Mouse (Mus musculus) CH12.LX (cell line): ENCODE results near the gene Siglec1. TPM values are rescaled to one million over a fixed set of nuclear protein-coding genes. Genes with fewer than 3 reads are reported as not detected.
"Not testable (repeated sequence)": the region's sequence is repeated elsewhere in the genome, so short reads cannot be mapped to it uniquely, and the experiment has no call there.

ENCODE experiments used
- DNase-seq: peaks from one replicate; pipeline ENCODE4 v3.0.0-alpha.2; 2013; ENCODE audit errors: extremely low read depth
- H3K27ac ChIP-seq: 2 replicates; pipeline ENCODE4 v1.5.1; 2012; ENCODE audit warnings: low read depth, mild to moderate bottlenecking, control low read depth, moderate library complexity; ENCODE audit not compliant: insufficient read depth
- H3K27me3 ChIP-seq: replicated peaks from 2 replicates; pipeline ENCODE3; 2012; ENCODE audit warnings: inconsistent platforms
- H3K36me3 ChIP-seq, 2 experiments: replicated peaks in 1 of 2; 2 replicates each; pipeline versions ENCODE3 to v1.6.1; 2012; ENCODE audit warnings: inconsistent platforms in 1 of 2, low read length in 1 of 2, mild to moderate bottlenecking in 1 of 2, mixed read lengths in 1 of 2, moderate library complexity in 1 of 2; ENCODE audit not compliant: control insufficient read depth in 1 of 2, insufficient read depth in 1 of 2
- H3K4me1 ChIP-seq, 2 experiments: 2 replicates each; pipeline ENCODE4 v1.6.1; 2012; ENCODE audit warnings: inconsistent platforms in 1 of 2, moderate library complexity in 1 of 2; ENCODE audit not compliant: insufficient read depth in 2 of 2, control insufficient read depth in 1 of 2
- H3K4me2 ChIP-seq: 2 replicates; pipeline ENCODE4 v1.6.1; 2012; ENCODE audit warnings: low read depth, mild to moderate bottlenecking, control low read depth; ENCODE audit not compliant: poor library complexity, insufficient read depth, severe bottlenecking
- H3K4me3 ChIP-seq, 3 experiments: fragments of 150-350 bp in 1 of 3; sonication (generic) in 1 of 3; replicated peaks in 1 of 3; 2 replicates each; pipeline versions ENCODE3 to v1.5.1; 2011 to 2012; ENCODE audit warnings: low read depth in 2 of 3, low read length in 2 of 3, mild to moderate bottlenecking in 2 of 3, moderate library complexity in 2 of 3, control low read depth in 1 of 3, improper control_type of control experiment in 1 of 3, inconsistent platforms in 1 of 3, mixed read lengths in 1 of 3; ENCODE audit not compliant: poor library complexity in 1 of 3
- H3K79me2 ChIP-seq: replicated peaks from 2 replicates; pipeline ENCODE4 v1.6.1; 2012; ENCODE audit warnings: mild to moderate bottlenecking, moderate library complexity; ENCODE audit not compliant: control insufficient read depth, poor library complexity, insufficient read depth, severe bottlenecking; ENCODE audit errors: extremely low read depth
- H3K9ac ChIP-seq: 2 replicates; pipeline ENCODE4 v1.6.1; 2012; ENCODE audit warnings: low read depth, mild to moderate bottlenecking, control low read depth, moderate library complexity; ENCODE audit not compliant: insufficient read depth
- H3K9me3 ChIP-seq: replicated peaks from 2 replicates; pipeline ENCODE3; 2012; ENCODE audit warnings: low read length, inconsistent platforms, mixed read lengths
- BHLHE40 ChIP-seq: IDR thresholded peaks from 2 replicates; pipeline ENCODE4 v1.6.1; 2011; ENCODE audit warnings: mild to moderate bottlenecking, low read depth, low read length, improper control_type of control experiment
- CHD2 ChIP-seq: IDR thresholded peaks from 2 replicates; pipeline ENCODE4 v1.6.1; 2011; ENCODE audit warnings: low read length, improper control_type of control experiment
- CTCF ChIP-seq, 2 experiments: IDR thresholded peaks in 1 of 2; conservative IDR thresholded peaks in 1 of 2; 2 replicates each; pipeline ENCODE4 v1.5.1; 2011 to 2012; ENCODE audit warnings: low read depth in 2 of 2, low read length in 2 of 2, improper control_type of control experiment in 1 of 2, inconsistent platforms in 1 of 2, mild to moderate bottlenecking in 1 of 2, moderate library complexity in 1 of 2
- ELF1 ChIP-seq: IDR thresholded peaks from 2 replicates; pipeline ENCODE4 v1.6.1; 2014; ENCODE audit warnings: low read depth, mild to moderate bottlenecking, inconsistent platforms, low read length, improper control_type of control experiment
- EP300 ChIP-seq: IDR thresholded peaks from 2 replicates; pipeline ENCODE4 v1.6.1; 2011; ENCODE audit warnings: low read length, improper control_type of control experiment
- ETS1 ChIP-seq: conservative IDR thresholded peaks from 2 replicates; pipeline ENCODE4 v1.6.1; 2012; ENCODE audit warnings: low read depth, mild to moderate bottlenecking, inconsistent platforms, low read length, improper control_type of control experiment, moderate library complexity
- HCFC1 ChIP-seq: IDR thresholded peaks from 2 replicates; pipeline ENCODE4 v1.6.1; 2012; ENCODE audit warnings: low read depth, mild to moderate bottlenecking, inconsistent platforms, low read length, improper control_type of control experiment
- IRF4 ChIP-seq: IDR thresholded peaks from 2 replicates; pipeline ENCODE4 v1.6.1; 2014; ENCODE audit warnings: low read depth, mild to moderate bottlenecking, inconsistent platforms, low read length, improper control_type of control experiment
- KAT2A ChIP-seq: IDR thresholded peaks from 2 replicates; pipeline ENCODE4 v1.6.1; 2012; ENCODE audit warnings: low read length, improper control_type of control experiment, inconsistent platforms; ENCODE audit not compliant: insufficient replicate concordance
- MAFK ChIP-seq: IDR thresholded peaks from 2 replicates; pipeline ENCODE4 v1.6.1; 2011; ENCODE audit warnings: low read length, improper control_type of control experiment; ENCODE audit not compliant: insufficient replicate concordance
- MXI1 ChIP-seq: IDR thresholded peaks from 2 replicates; pipeline ENCODE4 v1.6.1; 2011; ENCODE audit warnings: mild to moderate bottlenecking, low read depth, low read length, improper control_type of control experiment
- MYC ChIP-seq: IDR thresholded peaks from 2 replicates; pipeline ENCODE4 v1.6.1; 2011; ENCODE audit warnings: low read depth, mild to moderate bottlenecking, improper control_type of control experiment, low read length
- SIN3A ChIP-seq: IDR thresholded peaks from 2 replicates; pipeline ENCODE4 v1.6.1; 2012; ENCODE audit warnings: low read length, improper control_type of control experiment, inconsistent platforms
- TBP ChIP-seq: conservative IDR thresholded peaks from 2 replicates; pipeline ENCODE4 v1.6.1; 2011; ENCODE audit warnings: low read depth, low read length, improper control_type of control experiment
- TCF12 ChIP-seq: IDR thresholded peaks from 2 replicates; pipeline ENCODE4 v1.6.1; 2014; ENCODE audit warnings: low read depth, mild to moderate bottlenecking, inconsistent platforms, low read length, improper control_type of control experiment
- UBTF ChIP-seq: IDR thresholded peaks from 2 replicates; pipeline ENCODE4 v1.6.1; 2012; ENCODE audit warnings: low read depth, mild to moderate bottlenecking, inconsistent platforms, low read length, improper control_type of control experiment, moderate library complexity
- USF2 ChIP-seq: conservative IDR thresholded peaks from 2 replicates; pipeline ENCODE4 v1.6.1; 2011; ENCODE audit warnings: low read depth, low read length, improper control_type of control experiment
- ZC3H11A ChIP-seq: IDR thresholded peaks from 2 replicates; pipeline ENCODE4 v1.6.1; 2012; ENCODE audit warnings: low read depth, mild to moderate bottlenecking, inconsistent platforms, low read length, improper control_type of control experiment
- ZMIZ1 ChIP-seq: IDR thresholded peaks from 2 replicates; pipeline ENCODE4 v1.6.1; 2012; ENCODE audit warnings: low read depth, mild to moderate bottlenecking, inconsistent platforms, low read length, improper control_type of control experiment
- dilution Hi-C: fragments of 300-500 bp; cut with MboI; formaldehyde crosslinking; loops from 2 replicates; pipeline ENCODE4 v1.14.3; 2020; ENCODE audit warnings: low sequenced_read_pairs; ENCODE audit not compliant: extremely low pct_unique_long_range_greater_than_20kb, extremely low pct_ligation_motif_present
- in situ Hi-C: fragments of 300-500 bp; cut with MboI; formaldehyde crosslinking; loops from 3 replicates; pipeline ENCODE4 v1.14.3; 2019; ENCODE audit warnings: low sequenced_read_pairs, low pct_ligation_motif_present, low pct_unique_long_range_greater_than_20kb, mixed read lengths
- polyA plus RNA-seq: library from polyadenylated mRNA; unstranded; fragments of >175 nt; gene quantifications from 2 replicates; pipeline ENCODE4 v1.2.1, GENCODE M21; 2012; ENCODE audit warnings: low read depth; ENCODE audit not compliant: insufficient read length
- total RNA-seq, 2 experiments: library from RNA; depleted of rRNA; stranded (reverse); fragments of 300-350 nt in 1 of 2; fragments of >200 nt in 1 of 2; gene quantifications; 2 replicates each; pipeline ENCODE4 v1.2.3; 2012 to 2014

Gene Siglec1
- total and polyA plus RNA-seq, 3 experiments, result not detected

DNA sequence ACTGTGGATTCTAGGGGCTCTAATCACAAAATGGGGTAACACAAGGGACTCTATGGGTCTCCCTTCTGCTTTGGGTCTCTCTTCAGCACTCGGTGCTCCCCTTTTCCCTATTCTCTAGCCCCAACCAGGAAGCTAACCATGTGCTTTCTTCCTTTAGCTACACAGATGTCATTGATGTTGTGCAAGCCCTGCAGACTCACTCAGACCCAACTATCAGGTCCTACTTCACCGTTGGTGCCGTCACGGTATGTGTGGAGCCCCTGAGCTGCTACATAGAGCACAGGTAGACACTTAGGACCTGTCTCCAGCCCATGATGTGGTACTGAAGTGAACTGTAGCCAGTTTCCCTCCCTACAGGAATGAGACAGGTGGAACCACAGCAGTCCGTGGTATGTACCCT is 19.4 kb upstream of the Siglec1 start (continued):
- TF ChIP-seq USF2 (no peak), MYC (no peak), TBP (no peak)

DNA sequence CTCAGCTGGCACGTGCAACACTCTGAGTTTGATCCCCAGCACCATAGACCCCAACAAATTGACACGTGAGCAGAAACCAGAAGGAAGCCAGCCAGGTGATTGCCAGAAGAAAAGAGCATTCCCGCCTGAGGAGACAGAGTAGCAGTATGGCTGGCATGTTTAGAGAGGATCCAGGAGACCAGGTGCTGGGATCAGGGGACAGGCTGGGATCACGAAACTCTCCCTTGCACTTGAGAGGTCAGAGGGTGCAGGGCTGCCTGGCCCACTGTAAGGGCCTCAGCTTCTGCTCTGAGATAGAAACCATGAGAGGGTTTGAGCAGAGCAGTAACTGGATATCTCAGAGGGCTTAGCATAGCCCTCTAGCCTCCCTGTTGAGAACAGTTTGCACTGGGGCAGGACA is 18.5 kb upstream of the Siglec1 start:
- H3K9me3 ChIP-seq, result not testable (repeated sequence)

DNA sequence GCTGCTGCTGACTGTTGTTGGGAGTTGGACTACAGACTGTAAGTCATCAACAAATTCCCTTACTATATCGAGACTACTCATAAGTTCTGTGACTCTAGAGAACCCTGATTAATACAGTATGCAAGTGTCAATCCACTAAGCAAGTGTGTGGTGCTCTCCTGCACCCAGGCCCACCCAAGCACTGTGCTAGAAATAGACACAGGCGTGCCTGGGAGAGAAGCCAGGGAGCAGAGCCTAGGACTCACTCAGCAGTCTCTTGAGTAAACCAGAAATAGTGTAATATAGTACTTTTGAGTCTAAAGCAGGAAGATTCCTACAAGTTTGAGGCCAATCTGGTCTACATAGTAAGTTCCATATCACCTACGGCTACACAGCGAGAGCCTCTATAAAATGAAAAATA is 17.5 kb upstream of the Siglec1 start:
- peaks cover 6% of the 10 kb centered on the region for H3K27me3 ChIP-seq
- H3K4me3 ChIP-seq, result no peak overlapping the region
- no peak overlapping the region for H3K9ac ChIP-seq
- H3K27ac ChIP-seq, result no peak overlapping the region
- H3K79me2 ChIP-seq, result no peaks in the 10 kb centered on the region
- no peak for DNase-seq
- dilution Hi-C loops, result no loop called here
- TF ChIP-seq EP300, result no peak
- no peak for TF ChIP-seq TBP
- no peak for TF ChIP-seq IRF4
- TF ChIP-seq, all 38 proteins: peak for 0
- Histone ChIP-seq H3K9me3 (no peaks in the 10 kb centered on the region), H3K4me2 (no peak overlapping the region), H3K4me1 (no peaks in the 10 kb centered on the region), H3K36me3 (no peaks in the 10 kb centered on the region)
- in situ Hi-C loops, result no loop called here

More for the DNA sequence above, 18.5 kb upstream of the Siglec1 start:
- H3K36me3 ChIP-seq, H3K79me2 ChIP-seq, H3K9ac ChIP-seq, DNase-seq, H3K4me1 ChIP-seq, in situ Hi-C loops, dilution Hi-C loops, H3K4me3 ChIP-seq, H3K4me2 ChIP-seq, H3K27ac ChIP-seq, H3K27me3 ChIP-seq: not testable (repeated sequence)

DNA sequence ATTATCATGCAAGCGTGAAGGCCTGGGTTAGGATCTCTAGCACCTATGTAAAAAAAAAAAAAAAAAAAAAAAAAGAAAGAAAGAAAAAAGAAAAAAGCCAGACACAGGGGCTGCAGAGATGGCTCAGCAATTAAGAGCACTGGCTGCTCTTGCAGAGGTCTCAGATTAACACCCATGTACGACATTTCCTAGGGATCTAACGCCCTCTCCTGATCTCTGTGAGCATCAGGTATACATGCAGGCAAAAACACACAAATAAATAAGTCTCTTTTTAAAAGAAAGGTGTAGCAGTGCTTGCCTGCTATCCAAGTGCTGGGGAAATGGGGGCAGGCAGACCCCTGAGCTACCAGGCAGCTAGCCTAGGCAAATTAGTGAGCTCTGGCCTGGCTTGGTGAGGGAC is 15.0 kb upstream of the Siglec1 start:
- TF ChIP-seq MAFK (no peak), HCFC1 (no peak), BHLHE40 (no peak), TCF12 (no peak), KAT2A (no peak), ELF1 (no peak), CTCF (conservative IDR thresholded peaks at IDR 0.05 in 1 of 2, IDR thresholded peaks at IDR 0.05 in 1 of 2; ENCODE audit: low read depth in 2 of 2, low read length in 2 of 2) (no peak), SIN3A (no peak), IRF4 (no peak), ETS1 (no peak), EP300 (no peak), ZC3H11A (no peak), CHD2 (no peak), UBTF (no peak), MXI1 (no peak), ZMIZ1 (no peak)
- no peak for DNase-seq
- Histone ChIP-seq H3K4me3 (no peak overlapping the region), H3K27me3 (peaks cover 4% of the 10 kb centered on the region), H3K9ac (no peak overlapping the region), H3K4me1 (peaks cover 0 to 2% of the 10 kb centered on the region in 2 experiments; a peak in 2 of 4 replicates), H3K79me2 (no peaks in the 10 kb centered on the region), H3K4me2 (no peak overlapping the region), H3K36me3 (no peaks in the 10 kb centered on the region), H3K9me3 (no peaks in the 10 kb centered on the region), H3K27ac (no peak overlapping the region)
- in situ Hi-C loops (no loop called here), dilution Hi-C loops (no loop called here)
